Mouse (Mus musculus): ENCODE measurements around the gene Ccdc85b. TPM values are rescaled to one million over a fixed set of nuclear protein-coding genes. Genes with fewer than 3 reads are reported as not detected.

The Ccdc85b gene
- polyA plus RNA-seq, 1 experiment from 2014 or later: 7.8 TPM

DNA sequence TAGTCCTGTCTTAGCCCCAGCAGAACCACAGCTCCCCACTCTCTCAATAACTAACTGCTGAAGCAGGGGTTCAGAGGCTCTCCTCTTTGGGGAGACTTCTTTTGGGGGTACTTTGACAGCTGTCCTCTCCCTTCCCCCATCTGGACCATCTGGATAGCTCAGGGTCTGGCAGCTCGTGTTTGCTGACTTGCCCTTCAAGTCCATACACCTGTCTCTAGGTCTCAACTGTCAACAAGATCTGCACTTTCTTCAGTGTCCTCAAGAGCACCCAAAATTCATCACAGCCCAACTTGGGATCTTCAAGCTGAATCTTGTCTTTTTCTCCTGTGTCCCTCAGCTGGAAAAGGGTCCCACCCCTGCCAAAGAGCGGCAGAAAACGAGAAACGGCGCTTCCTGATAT, 35.9 kb downstream of the Ccdc85b start:
- Histone ChIP-seq H3K4me3 (ENCODE audit: low read length) (no peak overlapping the region), H3K9me3 (ENCODE audit: low read length) (no peaks in the 10 kb centered on the region), H3K27me3 (ENCODE audit: insufficient read depth, low read length) (no peaks in the 10 kb centered on the region), H3K9ac (replicated peaks; ENCODE audit: low read length) (no peak overlapping the region), H3K27ac (ENCODE audit: low read length) (no peak overlapping the region), H3K4me1 (ENCODE audit: insufficient read depth, low read length) (peaks cover 26% of the 10 kb centered on the region), H3K4me2 (replicated peaks; ENCODE audit: low read depth, low read length) (no peak overlapping the region), H3K36me3 (ENCODE audit: insufficient read depth, low read length) (peaks cover 36% of the 10 kb centered on the region)
- ATAC-seq (ENCODE audit: low FRiP score, low TSS enrichment): no peak
- 89% methylated on average over 5 of the region's 5 CpGs for WGBS

DNA sequence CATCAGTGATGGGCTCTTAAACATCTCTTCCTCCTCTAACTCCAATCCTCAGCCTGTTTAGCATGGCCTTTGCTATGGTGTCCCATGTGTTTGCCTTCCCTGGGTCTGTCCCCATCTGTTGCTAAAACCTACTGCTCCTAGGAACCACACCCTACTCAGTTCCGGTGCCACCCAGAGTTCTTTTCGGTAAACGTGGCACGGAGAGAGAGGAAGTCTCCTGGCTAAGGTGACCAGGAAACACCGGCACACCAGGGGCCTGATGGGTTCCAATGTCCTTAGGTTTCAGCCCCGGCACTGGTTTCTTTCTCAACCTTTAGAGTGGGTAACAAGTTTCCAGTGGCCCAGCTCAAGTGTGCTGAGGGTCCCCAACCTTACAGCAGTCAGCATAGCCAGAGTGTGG, 37.1 kb downstream of the Ccdc85b start:
- 93% methylated on average over 6 of the region's 6 CpGs for WGBS
- no peak for ATAC-seq (ENCODE audit: low FRiP score, low TSS enrichment)
- no peak overlapping the region for H3K27ac ChIP-seq (ENCODE audit: low read length)
- no peak overlapping the region for H3K4me2 ChIP-seq (replicated peaks; ENCODE audit: low read depth, low read length)
- H3K4me3 ChIP-seq (ENCODE audit: low read length): no peak overlapping the region
- H3K27me3 ChIP-seq (ENCODE audit: insufficient read depth, low read length): no peaks in the 10 kb centered on the region
- no peak overlapping the region for H3K9ac ChIP-seq (replicated peaks; ENCODE audit: low read length)
- no peaks in the 10 kb centered on the region for H3K9me3 ChIP-seq (ENCODE audit: low read length)
- peaks cover 14% of the 10 kb centered on the region for H3K4me1 ChIP-seq (ENCODE audit: insufficient read depth, low read length)
- peaks cover 29% of the 10 kb centered on the region for H3K36me3 ChIP-seq (ENCODE audit: insufficient read depth, low read length)

- Histone ChIP-seq H3K4me1 (ENCODE audit: insufficient read depth, low read length) (peaks cover 14% of the 10 kb centered on the region), H3K9ac (replicated peaks; ENCODE audit: low read length) (no peak overlapping the region), H3K9me3 (ENCODE audit: low read length) (no peaks in the 10 kb centered on the region), H3K4me3 (ENCODE audit: low read length) (no peak overlapping the region), H3K27me3 (ENCODE audit: insufficient read depth, low read length) (no peaks in the 10 kb centered on the region), H3K36me3 (ENCODE audit: insufficient read depth, low read length) (peaks cover 29% of the 10 kb centered on the region), H3K27ac (ENCODE audit: low read length) (no peak overlapping the region), H3K4me2 (replicated peaks; ENCODE audit: low read depth, low read length) (no peak overlapping the region)
- 90% methylated on average over 9 of the region's 9 CpGs for WGBS
- ATAC-seq (ENCODE audit: low FRiP score, low TSS enrichment): no peak
Measured at GRCm38 (mm10) chr19:5419630-5420029, 38.1 kb downstream of the Ccdc85b start.

DNA sequence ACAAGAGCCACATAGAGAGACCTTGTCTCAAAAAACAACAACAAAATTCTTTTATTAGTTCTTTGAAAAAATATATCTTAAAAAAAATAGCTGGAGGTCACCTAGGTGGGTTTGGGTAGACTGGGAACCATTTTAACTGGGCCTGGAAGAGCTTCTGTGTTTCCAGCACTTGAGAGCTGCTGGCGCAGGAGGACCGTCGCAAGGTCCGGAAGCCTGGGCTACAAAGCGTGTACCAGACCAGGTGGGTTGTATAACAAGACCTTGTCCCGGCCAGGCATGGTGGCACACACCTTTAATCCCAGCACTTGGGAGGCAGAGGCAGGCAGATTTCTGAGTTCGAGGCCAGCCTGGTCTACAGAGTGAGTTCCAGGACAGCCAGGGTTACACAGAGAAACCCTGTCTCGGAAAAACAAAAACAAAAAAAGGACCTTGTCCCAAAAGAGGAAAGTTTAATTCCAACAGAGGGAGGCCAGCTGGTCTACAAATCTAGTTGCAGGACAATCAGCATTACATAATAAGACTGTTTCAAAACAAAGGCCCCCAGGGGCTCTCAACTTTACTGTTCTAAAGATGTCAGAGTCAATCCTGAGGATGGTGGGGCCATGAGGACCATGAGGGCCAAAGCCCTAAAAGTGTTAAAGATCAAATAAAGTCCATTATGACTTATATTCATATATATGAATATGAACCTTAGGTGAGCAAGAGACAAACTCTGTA, 38.8 kb downstream of the Ccdc85b start:
- peaks cover 29% of the 10 kb centered on the region for H3K36me3 ChIP-seq (ENCODE audit: insufficient read depth, low read length)
- H3K4me2 ChIP-seq (replicated peaks; ENCODE audit: low read depth, low read length): no peak overlapping the region
- no peak overlapping the region for H3K27ac ChIP-seq (ENCODE audit: low read length)
- no peak overlapping the region for H3K4me3 ChIP-seq (ENCODE audit: low read length)
- WGBS: 93% methylated on average over 7 of the region's 8 CpGs
- no peaks in the 10 kb centered on the region for H3K27me3 ChIP-seq (ENCODE audit: insufficient read depth, low read length)
- no peak overlapping the region for H3K9ac ChIP-seq (replicated peaks; ENCODE audit: low read length)
- no peak for ATAC-seq (ENCODE audit: low FRiP score, low TSS enrichment)
- no peaks in the 10 kb centered on the region for H3K9me3 ChIP-seq (ENCODE audit: low read length)
- peaks cover 14% of the 10 kb centered on the region for H3K4me1 ChIP-seq (ENCODE audit: insufficient read depth, low read length)

- WGBS: 60% methylated on average over 2 of the region's 2 CpGs
- H3K9ac ChIP-seq (replicated peaks; ENCODE audit: low read length): no peak overlapping the region
- no peaks in the 10 kb centered on the region for H3K4me1 ChIP-seq (ENCODE audit: insufficient read depth, low read length)
- H3K36me3 ChIP-seq (ENCODE audit: insufficient read depth, low read length): 0 out of 2 replicates have a peak, but pooled peaks cover 2% of the 10 kb centered on the region
- no peak overlapping the region for H3K4me2 ChIP-seq (replicated peaks; ENCODE audit: low read depth, low read length)
- no peak overlapping the region for H3K27ac ChIP-seq (ENCODE audit: low read length)
- no peak overlapping the region for H3K4me3 ChIP-seq (ENCODE audit: low read length)
- H3K9me3 ChIP-seq (ENCODE audit: low read length): no peaks in the 10 kb centered on the region
- H3K27me3 ChIP-seq (ENCODE audit: insufficient read depth, low read length): no peaks in the 10 kb centered on the region
- no peak for ATAC-seq (ENCODE audit: low FRiP score, low TSS enrichment)
Measured at GRCm38 (mm10) chr19:5414534-5414957, 43.1 kb downstream of the Ccdc85b start.

DNA sequence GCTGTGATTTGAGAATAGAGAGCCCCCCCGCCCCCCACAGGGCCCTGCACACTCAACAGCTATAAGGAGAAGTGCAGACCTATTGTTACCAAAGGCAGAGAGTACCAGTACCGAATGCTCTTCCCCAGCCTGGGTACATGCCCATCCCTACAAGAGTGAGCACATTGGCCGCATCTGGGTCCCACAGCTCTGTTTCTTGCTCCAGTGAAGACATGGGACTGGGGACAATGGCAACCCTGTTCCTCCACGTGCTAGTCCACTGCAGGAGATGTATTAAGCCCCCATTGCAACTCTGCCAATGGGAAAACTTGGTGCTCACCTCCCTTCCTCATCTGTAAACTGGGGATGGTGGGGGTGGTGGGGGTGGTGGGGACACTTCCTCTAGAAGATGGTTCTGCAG, 43.9 kb downstream of the Ccdc85b start:
- H3K4me3 ChIP-seq (ENCODE audit: low read length): no peak overlapping the region
- no peak overlapping the region for H3K9ac ChIP-seq (replicated peaks; ENCODE audit: low read length)
- no peaks in the 10 kb centered on the region for H3K4me1 ChIP-seq (ENCODE audit: insufficient read depth, low read length)
- WGBS: 74% methylated on average over 4 of the region's 4 CpGs
- no peak overlapping the region for H3K4me2 ChIP-seq (replicated peaks; ENCODE audit: low read depth, low read length)
- no peak for ATAC-seq (ENCODE audit: low FRiP score, low TSS enrichment)
- H3K27me3 ChIP-seq (ENCODE audit: insufficient read depth, low read length): no peaks in the 10 kb centered on the region
- H3K27ac ChIP-seq (ENCODE audit: low read length): no peak overlapping the region
- no peaks in the 10 kb centered on the region for H3K36me3 ChIP-seq (ENCODE audit: insufficient read depth, low read length)
- H3K9me3 ChIP-seq (ENCODE audit: low read length): no peaks in the 10 kb centered on the region

GRCm38 (mm10) chr19:5411961-5412360, 45.7 kb downstream of the Ccdc85b start:
- Histone ChIP-seq H3K4me3 (ENCODE audit: low read length) (no peak overlapping the region), H3K27ac (ENCODE audit: low read length) (no peak overlapping the region), H3K27me3 (ENCODE audit: insufficient read depth, low read length) (no peaks in the 10 kb centered on the region), H3K9ac (replicated peaks; ENCODE audit: low read length) (no peak overlapping the region), H3K36me3 (ENCODE audit: insufficient read depth, low read length) (no peaks in the 10 kb centered on the region), H3K9me3 (ENCODE audit: low read length) (no peaks in the 10 kb centered on the region), H3K4me1 (ENCODE audit: insufficient read depth, low read length) (peaks cover 11% of the 10 kb centered on the region; the same call in 1 of the 2 replicates), H3K4me2 (replicated peaks; ENCODE audit: low read depth, low read length) (no peak overlapping the region)
- no peak for ATAC-seq (ENCODE audit: low FRiP score, low TSS enrichment)
- 59% methylated on average over 5 of the region's 5 CpGs for WGBS

DNA sequence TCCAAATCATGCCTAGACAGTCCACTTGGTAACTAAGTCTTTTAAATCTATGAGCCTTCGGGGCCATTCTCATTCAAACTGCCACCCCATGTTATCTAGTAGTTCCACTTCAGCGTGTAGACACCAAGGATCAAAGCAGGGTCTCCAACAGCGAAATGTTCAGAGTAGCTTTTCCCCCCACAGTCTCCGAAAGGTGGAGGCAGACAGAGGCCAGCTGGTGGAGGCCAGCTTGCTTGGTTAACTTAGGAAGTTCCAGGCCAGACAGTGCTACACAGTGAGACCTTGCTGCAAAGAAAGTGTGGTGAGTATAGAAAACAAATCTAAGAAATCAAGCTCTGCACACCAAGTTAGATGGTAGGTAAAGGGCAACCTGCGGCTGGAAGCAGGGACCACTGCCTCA, 47.1 kb downstream of the Ccdc85b start:
- Histone ChIP-seq H3K9ac (replicated peaks; ENCODE audit: low read length) (no peak overlapping the region), H3K4me3 (ENCODE audit: low read length) (no peak overlapping the region), H3K4me1 (ENCODE audit: insufficient read depth, low read length) (peaks cover 15% of the 10 kb centered on the region; the same call in 1 of the 2 replicates), H3K27me3 (ENCODE audit: insufficient read depth, low read length) (no peaks in the 10 kb centered on the region), H3K36me3 (ENCODE audit: insufficient read depth, low read length) (no peaks in the 10 kb centered on the region), H3K9me3 (ENCODE audit: low read length) (no peaks in the 10 kb centered on the region), H3K4me2 (replicated peaks; ENCODE audit: low read depth, low read length) (no peak overlapping the region), H3K27ac (ENCODE audit: low read length) (no peak overlapping the region)
- WGBS: 80% methylated on average over 5 of the region's 5 CpGs
- ATAC-seq (ENCODE audit: low FRiP score, low TSS enrichment): no peak

GRCm38 (mm10) chr19:5409068-5409467, 48.6 kb downstream of the Ccdc85b start:
- WGBS: 82% methylated on average over 5 of the region's 5 CpGs
- Histone ChIP-seq H3K9me3 (ENCODE audit: low read length) (no peaks in the 10 kb centered on the region), H3K27me3 (ENCODE audit: insufficient read depth, low read length) (no peaks in the 10 kb centered on the region), H3K36me3 (ENCODE audit: insufficient read depth, low read length) (no peaks in the 10 kb centered on the region), H3K9ac (replicated peaks; ENCODE audit: low read length) (no peak overlapping the region), H3K27ac (ENCODE audit: low read length) (no peak overlapping the region), H3K4me2 (replicated peaks; ENCODE audit: low read depth, low read length) (no peak overlapping the region), H3K4me1 (ENCODE audit: insufficient read depth, low read length) (peaks cover 15% of the 10 kb centered on the region; the same call in 1 of the 2 replicates), H3K4me3 (ENCODE audit: low read length) (no peak overlapping the region)
- ATAC-seq (ENCODE audit: low FRiP score, low TSS enrichment): no peak

Data from kidney, embryonic 16.5 days (tissue).